Mouse (Mus musculus): ENCODE measurements at regions not wholly inside any gene's neighbourhood (a gene's known extent, or its start where the extent isn't known, plus 50 kb on each side); places are given as distances from the start of the nearest gene placed in this dataset.

DNA sequence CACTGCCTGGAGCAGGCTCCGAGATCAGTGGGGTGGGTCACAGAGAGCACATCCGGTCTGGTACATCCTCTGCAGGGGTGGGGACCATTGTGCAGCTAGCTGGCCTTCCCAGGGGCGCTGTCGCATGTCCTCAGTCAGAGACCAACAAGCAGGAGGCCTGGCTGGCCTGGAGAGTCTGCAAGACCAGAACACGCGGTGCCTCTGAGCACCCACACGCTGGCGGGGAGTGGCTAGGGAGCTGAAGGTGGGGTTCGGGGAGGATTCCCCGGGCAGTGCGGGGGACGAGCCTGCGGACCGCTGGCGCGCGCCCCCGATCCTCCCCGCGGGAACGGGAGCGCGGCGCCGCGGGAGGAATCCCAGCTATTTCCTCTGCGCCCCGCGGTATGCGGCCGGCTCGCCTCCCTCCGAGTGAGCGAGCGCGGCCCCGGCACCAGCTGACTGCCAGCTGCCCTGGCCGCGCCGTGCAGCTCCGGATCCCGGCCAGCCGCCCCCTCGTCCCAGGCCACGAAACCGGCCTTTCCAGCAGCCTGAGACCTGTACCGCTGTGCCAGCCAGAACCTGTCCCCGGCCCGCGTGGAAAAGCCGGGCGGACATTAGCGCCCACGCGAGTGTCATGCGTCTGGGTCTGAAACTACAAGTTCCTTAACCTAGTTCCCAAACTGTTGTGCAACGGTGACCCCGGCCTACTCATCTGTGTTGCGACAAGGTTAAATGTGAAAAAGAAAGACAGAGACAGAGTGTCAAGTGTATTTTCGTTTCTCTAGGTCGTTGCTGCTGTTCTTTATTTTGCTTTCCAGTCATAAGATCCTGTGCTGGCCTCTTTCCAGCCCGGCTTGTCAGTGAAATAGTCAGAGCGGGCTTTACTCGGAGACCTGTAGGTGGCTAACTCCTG lies 61.2 kb downstream of the Pkdcc start:
- DNase-seq (ENCODE audit: low spot score): peak; percentile 80

DNA sequence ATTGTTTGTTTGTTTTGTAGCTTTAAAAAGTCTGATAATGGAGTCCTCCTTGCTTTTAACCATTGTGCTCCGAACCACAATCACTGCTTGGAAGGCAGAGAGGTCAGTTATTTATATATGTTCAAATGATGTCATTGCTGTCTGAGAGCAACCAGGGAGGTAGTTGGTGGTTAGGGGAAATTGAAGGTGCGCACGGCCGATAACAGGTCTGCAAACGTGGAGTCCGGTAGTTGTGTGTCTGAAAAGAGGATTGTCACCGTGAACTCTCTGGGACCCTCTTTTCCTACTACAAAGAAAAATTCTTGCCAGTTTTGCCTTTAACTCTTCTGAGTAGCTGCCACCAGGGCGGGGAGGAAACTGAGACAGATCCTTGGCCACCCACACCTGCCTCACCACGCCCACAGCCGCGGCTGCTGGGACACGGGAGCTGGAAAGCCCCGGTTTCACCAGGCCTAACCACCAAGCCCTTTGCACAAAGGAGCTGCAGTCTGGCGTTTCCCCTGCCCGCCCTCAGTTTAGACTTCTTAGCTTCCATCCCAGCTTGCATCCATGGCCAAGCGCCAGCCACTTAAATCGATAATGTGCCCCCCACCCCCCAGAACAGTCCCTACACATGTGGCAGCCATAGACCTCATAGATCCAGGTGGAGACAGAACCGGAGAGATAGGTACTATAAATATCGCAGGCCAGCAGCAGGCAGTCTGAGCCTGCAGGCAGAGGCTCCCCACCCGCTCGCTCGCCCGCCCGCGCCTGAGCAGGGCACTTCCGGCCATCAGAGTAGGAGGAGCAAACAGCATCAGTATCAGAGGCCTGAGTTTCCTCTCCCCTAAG lies 62.2 kb downstream of the Pkdcc start:
- DNase-seq (ENCODE audit: low spot score): peak; percentile 75

DNA sequence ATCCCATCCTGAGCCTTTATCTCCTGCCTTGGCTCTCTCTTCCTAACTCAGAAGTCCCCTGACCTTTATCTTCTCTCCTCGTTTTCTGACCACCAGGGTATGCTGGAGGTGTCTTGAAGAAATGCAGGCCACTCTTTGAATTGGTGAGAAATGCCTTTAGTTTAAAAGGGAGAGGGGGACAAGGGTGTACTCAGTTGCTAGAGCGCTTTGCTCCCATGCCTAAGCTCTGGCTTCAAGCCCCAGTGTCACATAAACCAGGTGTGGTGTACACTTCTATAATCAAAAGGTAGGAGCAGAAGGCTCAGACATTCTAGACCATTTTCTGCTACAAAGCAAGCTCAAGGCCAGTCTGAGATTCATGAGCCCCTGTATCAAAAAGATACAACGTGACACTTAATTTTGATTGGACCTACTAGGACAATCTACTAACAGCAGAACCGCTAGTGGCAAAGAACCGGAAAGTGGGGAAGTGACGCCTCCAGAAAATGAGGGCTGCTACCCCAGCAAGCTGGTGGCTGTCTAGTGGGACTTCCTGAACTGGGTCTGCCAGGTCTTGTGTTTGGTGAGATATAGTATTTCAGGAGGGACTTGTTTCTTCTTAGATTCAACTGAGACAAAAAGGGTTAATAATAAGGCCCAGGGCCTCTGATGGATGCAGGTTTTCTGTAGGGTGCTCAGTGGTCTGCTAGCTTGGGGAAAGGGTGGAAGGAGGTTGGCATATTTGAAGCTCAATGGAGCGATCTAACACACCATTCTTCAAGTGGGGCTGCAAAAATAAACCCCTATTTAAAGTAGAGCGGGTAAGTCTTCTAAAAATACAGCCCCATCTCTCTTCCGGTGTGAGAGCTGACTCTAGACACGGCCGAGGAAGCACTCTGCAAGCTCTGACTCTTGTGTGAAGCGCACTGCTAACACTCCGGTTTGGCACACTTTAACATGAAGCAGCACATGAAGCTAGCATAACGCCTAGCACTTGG lies 63.1 kb downstream of the Pkdcc start:
- DNase-seq (ENCODE audit: low spot score): no peak

DNA sequence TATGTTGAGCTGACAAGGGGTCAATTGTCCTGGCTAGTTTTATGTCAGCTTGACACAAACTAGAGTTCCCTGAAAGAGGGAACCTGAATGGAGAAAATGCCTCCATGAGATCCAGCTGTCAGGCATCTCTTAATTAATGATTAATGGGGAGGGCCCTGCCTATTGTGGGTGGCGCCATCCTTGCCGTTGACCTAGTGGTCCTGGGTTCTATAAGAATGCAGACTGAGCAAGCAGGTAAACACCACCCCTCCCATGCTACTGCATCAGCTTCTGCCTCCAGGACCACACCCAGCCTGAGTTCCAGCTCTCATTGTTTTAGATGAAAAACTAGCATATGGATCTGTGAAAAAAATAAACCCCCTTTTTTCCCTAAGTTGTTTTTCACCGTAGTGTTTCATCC lies 67.4 kb upstream of the Eml4 start:
- DNase-seq (ENCODE audit: low spot score): no peak

DNA sequence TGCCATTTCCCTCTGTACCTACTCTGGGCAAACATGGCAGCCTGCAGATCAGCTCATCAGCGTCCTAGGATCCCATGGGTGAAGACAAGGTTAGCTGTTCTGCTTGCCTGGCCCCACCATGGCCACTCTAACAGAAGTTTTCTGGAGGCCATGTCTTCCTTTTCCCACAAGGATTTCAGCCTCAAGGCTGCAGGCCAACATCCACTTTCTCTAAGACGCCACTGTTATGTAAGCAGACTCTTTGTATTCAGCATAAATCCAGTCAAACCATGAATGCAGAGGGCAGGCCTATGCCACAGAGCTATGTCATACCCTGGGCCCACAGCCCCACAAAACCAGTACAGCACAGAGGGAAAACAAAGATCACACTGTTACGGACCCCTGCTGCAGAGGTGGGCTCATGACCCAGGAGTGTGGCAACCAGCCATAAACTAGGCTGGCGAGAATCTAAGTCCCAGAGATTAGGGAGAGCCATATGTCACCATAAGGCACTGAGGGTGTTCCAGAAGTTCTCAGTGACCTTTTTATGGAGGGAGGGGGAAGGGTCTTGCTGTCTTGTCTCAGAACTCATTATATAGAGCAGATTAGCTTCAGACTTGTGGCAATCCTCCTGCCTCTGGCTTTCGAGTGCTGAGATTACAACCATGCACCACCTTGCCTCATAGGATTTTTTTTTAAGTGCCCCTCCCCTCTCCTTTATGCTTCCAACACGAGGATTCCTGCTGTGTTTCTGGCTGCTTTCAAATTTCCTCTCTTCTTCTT lies 63.2 kb upstream of the Eml4 start:
- peak; percentile 33 for DNase-seq (ENCODE audit: low spot score)

DNA sequence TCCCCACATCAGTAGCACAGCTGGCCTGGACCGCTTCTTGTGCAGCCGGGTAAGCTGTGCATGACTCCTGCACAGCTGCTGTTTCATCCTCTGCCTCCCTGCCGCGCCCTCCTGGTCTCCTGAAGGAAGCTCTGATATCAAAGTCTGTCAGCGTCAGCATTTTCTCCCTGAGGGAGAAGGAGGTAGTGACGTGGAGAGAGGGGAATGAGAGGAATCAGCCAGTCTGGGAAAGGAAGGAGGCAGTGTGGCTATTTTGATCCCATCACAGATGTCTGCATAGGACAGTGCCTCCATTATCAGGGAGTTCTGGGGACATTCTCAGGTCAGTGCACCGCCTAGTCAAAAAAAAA lies 62.6 kb upstream of the Eml4 start:
- DNase-seq (ENCODE audit: low spot score): peak; percentile 66

DNA sequence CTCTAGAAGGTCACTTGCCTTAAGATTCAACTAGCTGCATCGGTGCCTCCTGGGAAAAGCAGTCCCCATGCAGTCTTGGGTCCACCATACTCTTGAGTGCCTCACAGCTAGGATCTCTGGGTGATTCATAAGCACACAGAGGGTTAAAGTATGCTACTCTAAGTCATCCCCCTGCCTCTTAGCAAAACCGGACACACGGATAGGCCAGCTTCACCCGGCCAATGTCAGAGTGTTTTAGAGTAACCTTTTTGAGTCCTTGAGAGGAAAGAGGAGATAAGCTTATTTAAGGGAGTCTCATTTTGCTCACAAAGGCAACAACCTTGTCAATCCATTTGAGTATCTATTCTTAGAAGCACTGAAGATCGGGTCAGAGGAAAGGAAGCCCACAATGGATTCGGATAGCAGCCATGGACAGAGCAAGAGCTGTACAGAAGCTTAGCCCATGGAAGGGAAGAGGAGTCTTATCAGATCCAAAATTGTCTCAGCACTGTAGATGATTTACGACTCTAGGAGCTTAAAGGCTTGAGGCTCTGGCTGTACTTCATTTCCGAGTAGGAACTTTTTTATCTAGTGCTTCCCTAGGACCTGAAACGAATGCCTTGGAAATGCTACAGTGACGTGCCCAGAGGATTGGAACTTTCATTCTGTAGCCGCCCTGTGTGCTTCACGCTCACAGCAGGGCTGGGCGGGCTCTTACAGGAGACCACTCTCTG lies 55.0 kb upstream of the Eml4 start:
- no peak for DNase-seq (ENCODE audit: low spot score)

DNA sequence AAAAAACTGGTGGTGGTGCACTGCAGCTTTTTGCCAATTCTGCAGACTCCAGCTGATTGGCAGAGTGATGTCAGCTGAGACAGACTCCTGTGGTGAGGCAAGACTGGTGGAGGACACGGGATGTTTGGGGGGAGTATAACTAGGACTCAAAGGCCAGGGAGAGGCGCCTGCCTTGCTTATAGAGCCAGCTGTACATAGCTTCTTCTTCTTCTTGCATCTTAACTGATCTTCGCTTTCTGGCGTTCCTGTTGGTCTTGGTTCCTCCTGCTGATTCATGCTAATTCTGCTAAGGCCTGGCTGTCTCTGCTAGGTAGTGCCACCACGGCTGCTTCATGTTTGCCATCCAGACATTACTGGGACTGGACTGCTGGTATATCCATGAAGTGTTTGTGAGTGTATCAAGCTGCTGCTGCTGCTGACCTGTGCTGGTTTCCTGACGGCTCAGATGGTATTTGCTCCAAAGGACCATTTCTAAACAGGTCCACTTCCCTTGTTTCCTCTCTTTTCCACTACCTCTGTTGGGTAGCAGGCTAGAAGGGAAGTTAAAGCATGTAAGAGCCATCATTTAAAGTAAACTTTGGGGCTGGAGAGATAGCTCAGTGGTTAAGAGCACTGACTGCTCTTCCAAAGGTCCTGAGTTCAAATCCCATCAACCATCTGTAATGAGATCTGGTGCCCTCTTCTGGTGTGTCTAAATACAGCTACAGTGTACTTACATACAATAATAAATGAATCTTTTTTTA lies 53.2 kb upstream of the Eml4 start:
- DNase-seq (ENCODE audit: low spot score): no peak

All from embryo, embryonic 10.5 days (tissue).